Mouse (Mus musculus) erythroblast, adult 5-6 weeks (primary cell): ENCODE results near the gene Zmiz2. TPM values are rescaled to one million over a fixed set of nuclear protein-coding genes. Genes with fewer than 3 reads are reported as not detected.
"Not testable (repeated sequence)": the region's sequence is repeated elsewhere in the genome, so short reads cannot be mapped to it uniquely, and the experiment has no call there.

ENCODE experiments used
- ATAC-seq: replicated peaks from 2 replicates; pipeline ENCODE4 v1.8.0; 2016; ENCODE audit warnings: moderate number of reproducible peaks, mild to moderate bottlenecking, moderate TSS enrichment, inconsistent platforms; ENCODE audit not compliant: poor library complexity, low FRiP score, severe bottlenecking
- total RNA-seq, 2 experiments: library from RNA; stranded (forward) in 1 of 2; stranded (reverse) in 1 of 2; fragments of 150-400 nt in 1 of 2; fragments of 200-764, 138-1000 nt in 1 of 2; gene quantifications; 2 replicates each; pipeline versions ENCODE4 v1.2.3 to v1.2.4; 2015 to 2017; ENCODE audit warnings: low replicate concordance in 2 of 2

The Zmiz2 gene
- total RNA-seq, 2 experiments from 2014 or later: 3.1 to 12.9 TPM

DNA sequence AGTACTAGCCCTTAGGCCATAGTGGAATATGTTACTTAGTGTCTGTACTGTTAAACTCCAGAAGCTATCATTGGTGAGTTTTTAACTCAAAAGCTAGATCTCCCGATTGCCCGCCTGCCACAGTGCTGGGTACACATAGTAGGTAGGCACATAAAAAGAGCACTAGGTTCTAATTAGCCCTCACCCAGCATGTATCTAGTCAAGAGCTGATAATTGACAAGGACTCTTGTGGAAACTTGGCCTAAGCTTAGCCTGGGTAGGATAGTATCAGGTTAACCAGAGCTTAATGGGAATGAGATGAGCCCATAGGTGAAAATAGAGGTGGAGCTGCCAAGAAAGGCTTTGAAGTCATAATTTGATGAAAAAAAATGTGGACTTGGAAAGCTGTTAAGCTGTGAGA is 28.2 kb downstream of the Zmiz2 start:
- ATAC-seq: no peak

DNA sequence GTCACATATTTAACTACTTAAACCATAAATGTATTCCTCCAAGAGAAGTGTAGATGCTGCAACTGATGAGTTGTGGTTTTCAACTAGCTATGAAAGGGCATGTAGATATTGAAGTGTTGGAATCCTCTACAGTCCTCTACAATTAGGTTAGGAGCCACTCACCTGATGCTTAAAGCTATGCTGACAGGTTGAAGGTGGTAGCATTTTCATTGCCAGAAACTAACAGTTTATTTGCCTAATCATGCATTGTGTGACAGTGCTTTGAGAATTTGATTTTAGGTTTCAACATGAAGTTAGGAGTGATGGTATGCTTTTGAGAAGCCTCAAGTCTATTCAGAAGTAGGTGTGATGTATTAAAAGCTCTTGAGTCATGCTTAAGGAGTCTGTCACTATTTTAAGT is 28.6 kb downstream of the Zmiz2 start:
- no peak for ATAC-seq

DNA sequence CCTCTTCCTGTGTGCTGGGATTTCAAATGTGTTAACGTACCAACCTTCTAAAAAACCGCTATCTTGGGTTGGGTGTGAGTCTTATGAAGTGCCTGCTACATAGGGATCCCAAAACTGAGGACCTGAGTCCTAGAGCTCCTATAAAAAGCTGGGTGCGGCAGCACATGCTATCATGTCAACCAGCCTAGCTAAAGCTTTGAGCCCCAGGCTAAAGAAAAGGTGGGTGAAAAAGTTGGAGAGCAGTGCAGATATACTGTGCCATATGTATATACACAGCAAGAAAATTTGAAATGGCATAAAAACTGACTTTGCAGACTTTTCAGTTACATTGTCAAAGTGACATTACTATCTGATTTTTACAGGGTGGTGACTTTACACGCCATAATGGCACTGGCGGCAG is 29.9 kb downstream of the Zmiz2 start:
- no peak for ATAC-seq

DNA sequence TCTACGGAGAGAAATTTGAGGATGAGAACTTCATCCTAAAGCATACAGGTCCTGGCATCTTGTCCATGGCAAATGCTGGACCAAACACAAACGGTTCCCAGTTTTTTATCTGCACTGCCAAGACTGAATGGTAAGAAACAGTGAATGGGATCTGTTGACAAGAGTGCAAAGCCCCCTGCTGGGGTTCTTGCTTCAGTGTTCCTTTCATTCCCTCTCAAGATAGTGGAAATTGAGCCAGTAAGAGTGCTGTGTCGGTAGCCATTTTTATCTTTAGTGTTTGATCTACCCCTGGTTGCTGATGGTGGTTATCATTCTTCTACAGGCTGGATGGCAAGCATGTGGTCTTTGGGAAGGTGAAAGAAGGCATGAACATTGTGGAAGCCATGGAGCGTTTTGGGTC is 30.3 kb downstream of the Zmiz2 start:
- not testable (repeated sequence) for ATAC-seq

DNA sequence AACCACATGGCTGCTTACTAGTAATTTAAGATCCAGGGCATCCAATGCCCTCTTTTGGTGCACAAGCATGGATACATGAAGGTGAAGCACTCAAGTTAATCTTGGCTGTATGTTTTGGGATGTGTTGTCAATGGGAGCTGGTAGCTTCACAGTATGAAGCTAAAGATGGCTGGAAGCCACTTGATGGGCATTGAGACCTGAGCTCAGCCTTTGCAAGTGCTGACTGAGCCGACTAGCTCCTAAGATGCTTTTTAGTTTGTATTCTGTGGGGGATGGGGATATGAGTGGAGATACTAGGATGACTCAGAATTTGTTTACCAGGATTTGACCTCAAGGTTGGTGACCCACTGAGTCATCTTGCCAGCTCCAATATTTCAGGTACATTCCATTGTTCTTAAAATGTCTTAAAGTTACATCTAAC is 31.4 kb downstream of the Zmiz2 start:
- no peak for ATAC-seq

DNA sequence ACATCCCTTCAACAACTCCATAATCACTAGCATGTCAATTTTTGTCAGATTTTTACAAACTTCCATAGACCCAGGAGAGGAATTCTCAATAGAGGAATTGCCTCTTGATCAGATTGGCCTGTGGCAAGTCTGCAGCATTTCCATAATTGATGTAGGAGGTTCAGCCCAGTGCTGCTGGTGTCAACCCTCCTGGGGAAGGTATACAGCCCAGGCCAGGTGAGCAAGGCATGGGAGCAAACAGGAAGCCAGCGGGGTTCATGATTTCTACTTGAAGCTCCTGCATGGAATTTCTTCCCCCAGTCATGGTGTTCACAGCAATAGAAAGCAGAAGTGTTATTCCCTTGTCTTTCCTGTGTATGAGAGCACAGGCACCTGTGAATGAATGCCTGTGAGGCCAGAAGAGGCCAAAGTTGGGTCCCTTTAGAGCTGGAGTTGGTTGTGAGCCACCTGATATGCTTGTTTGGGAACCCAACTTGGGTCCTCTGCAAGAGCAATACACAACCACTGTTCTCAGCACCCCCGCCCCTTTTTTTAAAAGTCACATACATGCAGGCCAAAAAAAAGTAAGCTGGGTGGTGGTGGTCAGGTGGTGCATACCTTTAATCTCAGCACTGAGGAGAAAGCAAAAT is 32.0 kb downstream of the Zmiz2 start:
- ATAC-seq: no peak

DNA sequence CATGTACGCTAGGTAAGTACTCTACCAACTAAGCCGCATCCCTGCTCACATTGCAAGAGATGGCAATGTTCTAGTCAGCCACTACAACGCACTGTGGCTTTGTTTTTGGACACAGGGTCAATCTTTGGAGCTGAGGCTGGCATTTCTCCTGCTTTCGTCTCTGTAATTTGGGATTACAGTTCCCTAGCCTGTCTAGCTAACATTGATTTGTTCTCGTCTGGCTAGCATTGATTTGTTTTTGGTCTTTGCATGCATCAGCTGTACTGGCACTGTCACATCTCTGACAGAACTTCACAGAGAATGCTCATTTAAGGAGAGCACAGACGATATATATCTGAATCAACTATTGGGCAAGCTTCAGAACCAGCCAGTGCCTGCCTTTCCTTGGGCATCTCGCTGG is 41.3 kb downstream of the Zmiz2 start:
- no peak for ATAC-seq

DNA sequence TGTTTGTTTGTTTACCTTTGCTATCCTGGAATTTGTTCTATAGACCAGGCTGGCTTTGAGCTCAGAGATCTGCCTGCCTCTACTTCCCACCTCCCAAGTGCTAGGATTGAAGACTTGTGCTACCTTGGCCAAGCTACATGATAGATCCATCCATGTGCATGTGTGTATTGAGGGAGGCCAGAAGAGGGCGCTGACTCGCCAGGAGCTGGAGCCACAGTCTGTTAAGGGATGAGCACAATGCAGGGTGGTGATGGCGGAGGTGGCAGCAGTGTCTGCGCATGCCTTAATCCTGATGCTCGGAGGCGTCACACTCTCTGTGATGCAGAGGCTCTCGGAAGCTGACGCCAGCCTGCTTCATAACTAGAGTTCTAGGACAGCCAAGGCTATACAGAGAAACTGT is 47.6 kb downstream of the Zmiz2 start:
- ATAC-seq: peak; percentile 84

DNA sequence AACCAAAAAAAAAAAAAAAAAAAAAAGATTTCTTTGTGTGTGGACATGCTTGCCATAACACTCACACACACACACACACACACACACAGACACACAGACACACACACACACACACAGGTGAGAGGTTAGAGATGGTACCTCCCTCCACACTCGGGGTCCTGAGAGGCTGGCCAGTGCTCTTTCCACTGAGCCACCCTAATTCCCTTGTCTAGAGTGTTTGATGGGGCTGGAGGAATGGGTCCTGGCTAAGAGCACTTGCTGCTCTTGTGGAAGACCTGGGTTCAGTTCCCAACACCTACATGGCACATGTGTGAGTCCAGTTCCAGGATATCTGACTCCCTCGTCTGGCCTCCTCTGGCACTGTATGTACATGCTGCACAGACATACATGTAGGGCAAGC is 48.8 kb downstream of the Zmiz2 start:
- ATAC-seq: no peak

DNA sequence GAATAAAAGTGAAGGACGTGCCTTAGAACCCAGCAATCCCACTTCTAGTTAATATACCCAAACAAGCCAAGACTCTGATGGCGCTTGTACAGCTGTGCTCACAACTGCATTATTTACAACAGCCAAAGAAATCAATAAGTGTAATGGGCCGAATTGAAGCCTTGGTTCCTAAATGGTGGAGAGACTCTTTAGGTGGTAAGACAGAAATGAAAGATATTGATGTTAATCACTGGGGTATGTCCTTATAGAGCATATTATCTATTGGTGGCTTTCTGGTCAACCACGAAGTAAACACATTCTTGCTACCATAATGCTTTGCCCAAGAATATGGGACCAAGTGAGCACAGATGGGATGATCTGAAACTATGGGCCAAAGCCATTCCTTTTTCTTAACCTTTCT is 51.3 kb downstream of the Zmiz2 start:
- no peak for ATAC-seq

DNA sequence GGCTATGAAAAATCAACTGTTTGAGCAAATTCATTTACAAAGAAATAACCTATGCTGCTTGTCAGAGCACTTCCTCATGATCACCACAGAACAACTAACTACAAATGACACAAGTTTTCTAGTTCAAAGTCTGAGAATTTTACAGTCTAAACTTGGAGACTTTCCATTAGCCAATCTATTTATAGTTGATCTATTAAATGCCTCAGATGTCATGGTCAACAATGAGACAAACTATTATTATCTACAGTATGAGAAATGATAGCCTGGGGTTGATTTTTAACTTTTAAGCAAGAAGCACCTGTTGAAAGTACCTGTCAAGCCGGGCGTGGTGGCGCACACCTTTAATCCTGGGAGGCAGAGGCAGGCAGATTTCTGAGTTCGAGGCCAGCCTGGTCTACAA is 53.7 kb downstream of the Zmiz2 start:
- no peak for ATAC-seq

DNA sequence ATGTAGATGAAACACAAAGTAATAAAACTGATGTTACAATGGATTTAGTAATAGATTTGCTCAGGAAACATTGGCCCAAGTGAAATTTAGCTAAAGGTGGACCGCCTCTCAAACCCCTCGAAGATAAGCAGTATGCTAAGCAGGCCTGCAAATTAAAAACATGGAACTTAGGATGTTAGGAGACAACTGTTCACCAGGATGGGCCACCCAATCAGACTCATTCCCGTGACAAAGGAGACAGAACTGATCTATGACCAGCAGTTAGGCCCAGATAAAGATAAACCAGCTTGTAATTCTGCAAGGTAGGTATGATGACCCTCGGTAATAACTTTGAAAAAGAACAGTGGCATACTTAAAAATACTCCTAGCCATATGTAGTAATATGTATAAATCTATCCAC is 54.2 kb downstream of the Zmiz2 start:
- 0 out of 2 replicates have a peak, but pooled peaks have one; percentile 2 for ATAC-seq

DNA sequence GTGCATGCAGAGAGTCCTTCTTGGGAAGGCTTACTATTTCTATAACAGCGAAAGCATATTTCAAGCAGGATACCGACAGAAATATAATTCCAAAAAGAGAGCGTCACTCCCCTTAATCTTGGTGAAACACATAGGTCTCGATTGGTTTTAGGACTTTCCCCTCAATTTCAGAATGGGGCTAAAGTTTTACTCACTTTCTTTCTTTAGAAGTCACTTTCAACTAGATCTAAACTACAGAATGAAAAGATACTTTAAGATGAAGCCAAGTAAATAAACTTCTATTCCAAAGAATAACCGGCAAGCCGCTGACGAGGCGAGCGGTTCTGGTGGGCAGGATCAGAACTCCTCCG is 54.8 kb downstream of the Zmiz2 start:
- no peak; the same call in 1 of the 2 replicates for ATAC-seq

DNA sequence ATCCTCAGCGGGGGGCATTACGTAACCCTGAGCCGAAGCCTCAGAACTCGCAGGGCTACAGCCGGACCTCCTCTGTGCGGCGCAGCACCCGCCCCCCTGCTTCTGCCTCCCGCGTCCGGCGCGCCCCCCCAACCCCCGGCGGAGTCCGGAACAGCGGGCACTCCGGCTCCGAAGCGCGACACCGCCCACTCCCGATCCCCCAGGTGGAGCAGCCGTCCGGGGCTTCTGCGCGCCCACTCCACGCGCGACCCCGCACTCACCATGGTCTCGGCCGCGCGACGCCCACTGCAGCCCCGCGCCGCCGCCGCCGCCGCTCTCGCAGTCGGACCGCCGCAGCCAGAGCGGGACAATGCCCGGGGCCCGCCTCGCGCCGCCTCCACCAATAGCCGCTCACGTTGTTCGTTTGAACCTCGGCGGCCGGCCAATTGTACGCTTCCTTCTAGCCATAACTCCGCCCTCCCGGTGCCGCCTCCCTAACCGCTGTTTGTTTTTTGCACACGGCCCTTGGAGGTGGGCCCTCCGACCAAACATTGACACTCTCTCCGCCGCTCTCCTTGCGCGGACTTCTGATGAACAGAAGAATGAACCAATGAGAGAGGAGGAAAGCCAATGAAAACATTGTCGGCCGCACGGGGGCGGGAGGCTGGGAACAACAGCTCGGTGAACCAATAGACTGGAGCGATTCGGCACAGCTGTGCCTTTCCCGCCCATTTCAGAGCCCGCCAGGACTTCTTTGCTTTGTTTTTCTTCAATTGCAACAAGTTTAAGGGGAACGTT is 55.4 kb downstream of the Zmiz2 start, which contains the start of gene H2afv:
TSS of gene H2afv (minus strand) at position 367 of the 777 bp plus-strand sequence.
- ATAC-seq: peak; percentile 97

DNA sequence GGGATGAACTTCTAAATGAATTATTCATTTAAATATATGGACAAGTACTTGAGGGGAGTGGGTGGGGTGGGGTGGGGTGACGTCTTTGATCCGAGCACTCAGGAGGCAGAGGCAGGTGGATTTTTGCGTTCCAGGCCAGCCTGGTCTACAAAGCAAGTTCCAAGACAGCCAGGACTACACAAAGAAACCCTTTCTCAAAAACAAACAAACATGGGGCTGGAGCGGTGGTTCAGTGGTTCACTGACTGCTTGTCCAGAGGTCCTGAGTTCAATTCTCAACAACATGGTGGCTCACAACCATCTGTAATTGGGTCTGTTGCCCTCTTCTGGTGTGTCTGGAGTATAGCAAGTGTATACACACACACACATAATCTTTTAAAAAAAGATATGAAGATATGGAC is 56.6 kb downstream of the Zmiz2 start:
- ATAC-seq: no peak

DNA sequence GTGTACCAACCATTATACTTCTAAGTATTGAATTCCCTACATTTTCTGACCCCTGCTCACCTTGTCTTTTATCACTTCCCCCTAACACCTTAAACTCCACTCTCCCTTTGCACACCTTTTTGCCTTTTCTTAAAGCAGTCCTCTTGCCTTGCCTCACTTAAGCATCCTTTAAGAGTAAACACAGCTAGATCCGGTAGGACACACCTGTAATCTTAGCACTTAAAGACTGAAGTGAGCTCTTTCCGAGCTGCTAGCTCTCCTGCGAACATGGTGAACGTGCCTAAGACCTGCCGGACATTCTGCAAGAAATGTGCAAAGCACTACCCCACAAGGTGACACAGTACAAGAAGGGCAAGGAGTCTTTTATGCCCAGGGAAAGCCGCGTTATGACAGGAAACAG is 57.1 kb downstream of the Zmiz2 start:
- no peak for ATAC-seq

DNA sequence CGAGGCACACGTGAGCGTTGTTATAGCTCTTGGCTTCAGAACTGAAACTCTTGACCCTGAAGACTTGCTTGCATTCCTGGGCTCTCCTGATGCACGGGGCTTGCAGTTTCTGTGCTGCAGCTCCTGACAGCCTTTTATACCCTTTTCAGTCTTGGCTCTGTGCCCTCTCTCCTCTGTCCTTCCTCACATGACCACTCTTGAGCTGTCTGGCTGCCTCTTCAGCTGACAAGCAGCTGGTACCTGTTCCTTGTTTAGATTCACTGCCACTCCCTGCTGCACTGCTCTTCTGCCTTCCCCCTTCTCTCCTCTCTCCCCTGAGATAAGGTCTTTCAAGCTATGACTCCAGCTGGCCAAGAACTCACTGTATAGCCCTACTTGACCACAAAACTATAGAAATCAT is 58.6 kb downstream of the Zmiz2 start:
- ATAC-seq: no peak

DNA sequence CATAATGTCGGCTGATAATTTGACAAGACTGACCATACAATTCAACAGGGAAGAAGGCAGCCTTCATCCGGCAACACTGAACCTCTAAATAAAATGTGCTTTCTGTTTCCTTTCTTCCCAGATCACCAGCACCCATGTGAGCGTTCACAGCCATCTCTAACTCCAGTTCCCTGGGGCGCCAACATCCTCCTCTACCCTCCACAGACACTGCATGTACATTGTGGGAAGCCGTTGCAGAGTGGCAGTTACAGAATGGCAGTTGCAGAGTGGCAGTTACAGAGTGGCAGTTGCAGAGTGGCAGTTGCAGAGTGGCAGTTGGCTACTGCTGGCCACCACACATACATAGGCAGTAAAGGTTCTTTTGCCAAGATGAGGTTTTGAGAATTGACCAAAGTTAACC is 59.3 kb downstream of the Zmiz2 start:
- not testable (repeated sequence) for ATAC-seq
